Mouse (Mus musculus) stomach, postnatal 0 days (tissue): ENCODE data around the gene Klhl22. TPM values are rescaled to one million over a fixed set of nuclear protein-coding genes. Genes with fewer than 3 reads are reported as not detected.

Source experiments
- ATAC-seq: fragments of 200-750 bp; cut with Nextera tagmentation; 2 replicates; pipeline ENCODE4 v1.8.0; 2017; ENCODE audit not compliant: low FRiP score, low TSS enrichment
- DNase-seq: peaks from one replicate; pipeline ENCODE4 v3.0.0-alpha.2; 2016; ENCODE audit warnings: low spot score
- H3K27ac ChIP-seq: fragments of 300-500 bp; sonication (generic); replicated peaks from 2 replicates; pipeline ENCODE4 v1.5.1; 2014; ENCODE audit warnings: mild to moderate bottlenecking, control low read depth
- H3K27me3 ChIP-seq: fragments of 300-500 bp; sonication (generic); 2 replicates; pipeline ENCODE4 v1.6.1; 2014; ENCODE audit warnings: low read length; ENCODE audit not compliant: control insufficient read depth, insufficient read depth
- H3K36me3 ChIP-seq: fragments of 300-500 bp; sonication (generic); 2 replicates; pipeline ENCODE4 v1.6.1; 2014; ENCODE audit warnings: low read length, mixed read lengths; ENCODE audit not compliant: control insufficient read depth, insufficient read depth
- H3K4me1 ChIP-seq: fragments of 300-500 bp; sonication (generic); replicated peaks from 2 replicates; pipeline ENCODE4 v1.6.1; 2014; ENCODE audit warnings: antibody characterized with exemption; ENCODE audit not compliant: control insufficient read depth, insufficient read depth
- H3K4me2 ChIP-seq: fragments of 300-500 bp; sonication (generic); replicated peaks from 2 replicates; pipeline ENCODE4 v1.6.1; 2014; ENCODE audit warnings: low read depth, mild to moderate bottlenecking, control low read depth, moderate library complexity
- H3K4me3 ChIP-seq: fragments of 300-500 bp; sonication (generic); 2 replicates; pipeline ENCODE4 v1.5.1; 2014; ENCODE audit warnings: low read depth, low read length, control low read depth
- H3K9ac ChIP-seq: fragments of 300-500 bp; sonication (generic); 2 replicates; pipeline ENCODE4 v1.6.1; 2014; ENCODE audit warnings: mild to moderate bottlenecking, low read length, control low read depth, mixed read lengths
- H3K9me3 ChIP-seq: fragments of 300-500 bp; sonication (generic); 2 replicates; pipeline ENCODE4 v1.6.1; 2016; ENCODE audit warnings: low read length; ENCODE audit not compliant: control insufficient read depth
- CTCF ChIP-seq: IDR thresholded peaks from 2 replicates; pipeline ENCODE4 v1.5.1; 2016; ENCODE audit warnings: antibody characterized with exemption, low read depth, mild to moderate bottlenecking, moderate library complexity
- EP300 ChIP-seq: optimal IDR thresholded peaks from 2 replicates; pipeline ENCODE3; 2016; ENCODE audit warnings: antibody characterized with exemption
- WGBS: fragments of 180-500 bp; shearing (Covaris S2); extraction: QIAGEN DNeasy Blood & Tissue Kit; methylation state at CpG from one replicate; pipeline ENCODE4 v1.1.7; 2014; 5-methylcytosine and 5-hydroxymethylcytosine counted together
- polyA plus RNA-seq: library from polyadenylated mRNA; unstranded; fragments of >200 nt; fragmentation: Nextera tagmentation; extraction: Ambion mirVana; gene quantifications from 2 replicates; pipeline ENCODE4 v1.2.1, GENCODE M21; 2015

Klhl22 gene
- polyA plus RNA-seq, 1 experiment from 2014 or later = 32.0 TPM

- no peaks in the 10 kb centered on the region for H3K9me3 ChIP-seq
- H3K9ac ChIP-seq = 0 out of 2 replicates have a peak overlapping the region, but pooled peaks have one; percentile 8
- peak; percentile 74 for TF ChIP-seq CTCF
- TF ChIP-seq EP300 = no peak
- H3K4me1 ChIP-seq = 0 out of 2 replicates have a peak, but pooled peaks cover 3% of the 10 kb centered on the region
- H3K4me2 ChIP-seq = no peak overlapping the region
- DNase-seq (peak; percentile 78), ATAC-seq (peak; percentile 88)
- no peaks in the 10 kb centered on the region for H3K36me3 ChIP-seq
- H3K4me3 ChIP-seq = no peak overlapping the region
- peak overlapping the region; percentile 84 for H3K27ac ChIP-seq
- 21% methylated on average over 4 of the region's 4 CpGs for whole genome bisulfite sequencing
- no peaks in the 10 kb centered on the region for H3K27me3 ChIP-seq
Observed at GRCm38 (mm10) chr16:17743279-17743678, 16.1 kb upstream of the Klhl22 start.

GRCm38 (mm10) chr16:17744536-17744935, 14.9 kb upstream of the Klhl22 start:
- H3K36me3 ChIP-seq = no peaks in the 10 kb centered on the region
- 31% methylated on average over 1 of the region's 1 CpGs for WGBS
- TF ChIP-seq EP300 (no peak), CTCF (peak; percentile 77)
- ATAC-seq (no peak), DNase-seq (no peak)
- no peak overlapping the region for H3K9ac ChIP-seq
- no peak overlapping the region for H3K4me2 ChIP-seq
- H3K9me3 ChIP-seq = no peaks in the 10 kb centered on the region
- H3K27ac ChIP-seq = no peak overlapping the region
- H3K4me3 ChIP-seq = no peak overlapping the region
- no peaks in the 10 kb centered on the region for H3K27me3 ChIP-seq
- H3K4me1 ChIP-seq = 0 out of 2 replicates have a peak, but pooled peaks cover 3% of the 10 kb centered on the region

DNA sequence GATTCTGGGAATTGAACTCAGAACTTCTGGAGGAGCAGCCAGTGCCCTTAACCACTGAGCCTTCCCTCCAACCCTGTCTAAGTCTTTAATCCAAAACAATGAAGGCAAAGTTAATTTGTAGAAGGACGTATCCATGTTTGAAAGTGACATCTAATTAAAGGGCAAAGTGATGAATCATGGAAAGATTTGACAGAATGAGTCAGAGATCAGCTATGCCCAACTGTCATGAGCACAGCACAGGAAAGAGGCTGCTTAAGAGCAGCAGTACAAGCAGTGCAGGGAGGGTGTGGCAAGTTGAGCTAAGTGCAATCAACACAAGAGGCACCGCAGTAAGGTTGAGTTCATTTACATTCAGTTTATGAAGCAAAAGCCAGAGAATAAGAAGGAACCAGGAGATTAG, 14.4 kb upstream of the Klhl22 start:
- Histone ChIP-seq H3K36me3 (no peaks in the 10 kb centered on the region), H3K27ac (no peak overlapping the region), H3K4me1 (0 out of 2 replicates have a peak, but pooled peaks cover 3% of the 10 kb centered on the region), H3K4me2 (no peak overlapping the region), H3K4me3 (no peak overlapping the region), H3K27me3 (no peaks in the 10 kb centered on the region), H3K9ac (no peak overlapping the region), H3K9me3 (no peaks in the 10 kb centered on the region)
- TF ChIP-seq CTCF (no peak), EP300 (no peak)
- 58% methylated on average over 2 of the region's 2 CpGs for WGBS
- DNase-seq = no peak
- no peak for ATAC-seq

DNA sequence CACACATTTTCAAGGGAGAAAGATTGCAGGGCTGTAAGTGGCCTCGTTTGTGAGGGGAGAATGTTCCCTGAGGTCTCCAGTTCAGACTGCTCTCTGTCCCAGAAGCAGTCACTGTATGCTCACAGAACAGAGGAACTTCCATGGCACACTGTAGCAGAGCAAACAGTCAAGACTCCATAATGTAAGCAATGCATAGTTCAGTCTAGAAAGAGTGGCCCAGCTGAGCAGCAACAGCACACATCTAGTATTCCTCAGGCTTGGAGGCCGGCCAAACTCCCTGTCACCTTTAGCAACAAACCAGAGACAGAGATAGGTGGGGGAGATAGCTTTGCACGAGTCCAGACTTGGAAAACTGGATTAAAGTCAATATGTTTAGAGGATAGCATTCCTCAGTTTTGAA, 6.4 kb upstream of the Klhl22 start:
- peak; percentile 68 for DNase-seq
- H3K4me2 ChIP-seq = no peak overlapping the region
- ATAC-seq = peak; percentile 62
- H3K27ac ChIP-seq = peak overlapping the region; percentile 8
- H3K9me3 ChIP-seq = no peaks in the 10 kb centered on the region
- no peaks in the 10 kb centered on the region for H3K4me1 ChIP-seq
- H3K36me3 ChIP-seq = no peaks in the 10 kb centered on the region
- TF ChIP-seq CTCF (no peak), EP300 (no peak)
- no peak overlapping the region for H3K4me3 ChIP-seq
- no peaks in the 10 kb centered on the region for H3K27me3 ChIP-seq
- WGBS = 6% methylated on average over 3 of the region's 3 CpGs
- no peak overlapping the region for H3K9ac ChIP-seq

GRCm38 (mm10) chr16:17753686-17754085, 5.7 kb upstream of the Klhl22 start:
- H3K27ac ChIP-seq = no peak overlapping the region
- WGBS = 40% methylated on average over 1 of the region's 1 CpGs
- H3K36me3 ChIP-seq = no peaks in the 10 kb centered on the region
- no peak overlapping the region for H3K9ac ChIP-seq
- H3K4me3 ChIP-seq = no peak overlapping the region
- DNase-seq (no peak), ATAC-seq (no peak; the same call in 1 of the 2 replicates)
- TF ChIP-seq CTCF (no peak), EP300 (no peak)
- H3K27me3 ChIP-seq = no peaks in the 10 kb centered on the region
- no peak overlapping the region for H3K4me2 ChIP-seq
- H3K4me1 ChIP-seq = no peaks in the 10 kb centered on the region; the same call in 1 of the 2 replicates
- no peaks in the 10 kb centered on the region for H3K9me3 ChIP-seq

DNA sequence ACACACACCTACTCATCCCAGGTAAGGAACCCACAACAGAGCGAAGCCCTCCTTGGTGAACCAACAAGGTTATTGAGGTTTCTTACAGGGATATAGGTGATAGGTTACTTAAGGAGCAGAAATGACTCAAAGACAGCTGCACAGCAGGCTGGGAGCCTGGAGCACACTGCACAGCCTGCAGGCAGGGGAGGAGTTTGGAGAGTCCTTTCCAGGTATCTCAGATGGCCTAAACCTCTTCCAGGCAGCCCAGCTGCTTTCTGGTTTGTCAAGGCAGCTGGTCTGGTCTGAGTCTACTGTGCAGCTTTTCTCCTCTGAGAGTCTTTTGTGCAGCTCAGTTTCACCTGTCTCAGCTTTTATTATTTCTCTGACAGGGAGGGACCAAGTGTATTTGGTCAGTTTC, 1.7 kb upstream of the Klhl22 start:
- Histone ChIP-seq H3K4me1 (peaks cover 5% of the 10 kb centered on the region; the same call in 1 of the 2 replicates), H3K9me3 (no peaks in the 10 kb centered on the region), H3K27ac (no peak overlapping the region), H3K4me3 (no peak overlapping the region), H3K4me2 (no peak overlapping the region), H3K36me3 (no peaks in the 10 kb centered on the region), H3K9ac (no peak overlapping the region), H3K27me3 (no peaks in the 10 kb centered on the region)
- WGBS = 100% methylated on average over 1 of the region's 1 CpGs
- TF ChIP-seq CTCF (no peak), EP300 (no peak)
- DNase-seq (no peak), ATAC-seq (no peak; the same call in 1 of the 2 replicates)
